Mouse (Mus musculus) small intestine, adult 2 months (tissue): ENCODE results near the gene Ppp2r5b.

ENCODE experiments used
- CTCF ChIP-seq: fragments of 200-500 bp; IDR thresholded peaks from 2 replicates; pipeline ENCODE4 v1.5.1; 2012; ENCODE audit warnings: low read depth, mild to moderate bottlenecking, control low read depth, inconsistent platforms, low read length, moderate library complexity, mixed read lengths; ENCODE audit not compliant: insufficient replicate concordance, insufficient read length; ENCODE audit errors: extremely low read depth
- POLR2A ChIP-seq: fragments of 200-500 bp; IDR thresholded peaks from 2 replicates; pipeline ENCODE4 v1.6.1; 2012; ENCODE audit warnings: low read depth, mild to moderate bottlenecking, control low read depth, inconsistent platforms, low read length, moderate library complexity

GRCm38 (mm10) chr19:6247526-6248300 is 12.0 kb upstream of the Ppp2r5b start:
- TF ChIP-seq CTCF (no peak), POLR2A (no peak)
